Mouse (Mus musculus) intestine, embryonic 16.5 days (tissue): Measurements from ENCODE around the gene Pitx1. TPM values are rescaled to one million over a fixed set of nuclear protein-coding genes. Genes with fewer than 3 reads are reported as not detected.

Experiments used
- ATAC-seq: fragments of 200-750 bp; cut with Nextera tagmentation; 2 replicates; pipeline ENCODE4 v1.8.0; 2017; ENCODE audit warnings: moderate TSS enrichment, moderate library complexity
- H3K27ac ChIP-seq: fragments of 300-500 bp; sonication (generic); 2 replicates; pipeline ENCODE4 v1.5.1; 2014; ENCODE audit warnings: mild to moderate bottlenecking, low read length
- H3K27me3 ChIP-seq: fragments of 300-500 bp; sonication (generic); replicated peaks from 2 replicates; pipeline ENCODE4 v1.6.1; 2014; ENCODE audit warnings: low read length, control low read depth, mixed read lengths; ENCODE audit not compliant: control insufficient read depth, insufficient read depth
- H3K36me3 ChIP-seq: fragments of 300-500 bp; sonication (generic); 2 replicates; pipeline ENCODE4 v1.6.1; 2014; ENCODE audit warnings: low read length, control low read depth; ENCODE audit not compliant: control insufficient read depth, insufficient read depth
- H3K4me1 ChIP-seq: fragments of 300-500 bp; sonication (generic); 2 replicates; pipeline ENCODE4 v1.6.1; 2014; ENCODE audit warnings: low read length, control low read depth, mixed read lengths; ENCODE audit not compliant: control insufficient read depth, insufficient read depth
- H3K4me2 ChIP-seq: fragments of 300-500 bp; sonication (generic); 2 replicates; pipeline ENCODE4 v1.6.1; 2014; ENCODE audit warnings: low read depth, low read length, control low read depth
- H3K4me3 ChIP-seq: fragments of 300-500 bp; sonication (generic); 2 replicates; pipeline ENCODE4 v1.5.1; 2014; ENCODE audit warnings: mild to moderate bottlenecking, low read length
- H3K9ac ChIP-seq: fragments of 300-500 bp; sonication (generic); 2 replicates; pipeline ENCODE4 v1.6.1; 2014; ENCODE audit warnings: low read depth, low read length
- H3K9me3 ChIP-seq: fragments of 300-500 bp; sonication (generic); 2 replicates; pipeline ENCODE4 v1.6.1; 2016; ENCODE audit warnings: low read length, control low read depth; ENCODE audit not compliant: control insufficient read depth
- WGBS: fragments of 180-500 bp; shearing (Covaris S2); extraction: QIAGEN DNeasy Blood & Tissue Kit; methylation state at CpG from one replicate; pipeline ENCODE4 v1.1.7; 2014; 5-methylcytosine and 5-hydroxymethylcytosine counted together
- polyA plus RNA-seq: library from polyadenylated mRNA; unstranded; fragments of >200 nt; fragmentation: Nextera tagmentation; extraction: Ambion mirVana; gene quantifications from 2 replicates; pipeline ENCODE4 v1.2.1, GENCODE M21; 2015

Gene Pitx1
- polyA plus RNA-seq, 1 experiment from 2014 or later, result 9.0 TPM

DNA sequence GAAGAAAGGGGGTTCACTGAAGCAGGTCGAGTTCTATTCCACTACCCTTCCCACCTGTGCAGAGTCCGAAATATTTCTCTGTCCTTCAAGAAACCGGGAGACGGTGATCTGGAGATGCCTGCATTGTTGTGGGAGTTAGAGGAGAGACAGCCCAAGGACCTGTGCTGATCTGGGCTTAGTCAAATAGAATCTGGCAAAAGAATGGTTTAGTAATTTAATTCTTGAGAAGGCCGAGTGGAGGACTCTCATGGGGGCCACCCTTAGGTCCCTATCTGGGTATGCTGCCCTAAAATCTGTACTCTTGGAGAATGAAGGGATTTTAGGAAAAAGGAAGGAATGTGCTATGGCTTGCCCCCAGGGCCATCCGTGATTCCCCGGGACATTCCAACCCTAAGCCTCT lies 2.1 kb downstream of the Pitx1 start:
- no peak overlapping the region for H3K4me2 ChIP-seq
- no peak for ATAC-seq
- H3K9ac ChIP-seq, result no peak overlapping the region
- H3K4me3 ChIP-seq, result no peak overlapping the region
- H3K36me3 ChIP-seq, result no peaks in the 10 kb centered on the region
- no peaks in the 10 kb centered on the region for H3K9me3 ChIP-seq
- WGBS, result 29% methylated on average over 7 of the region's 7 CpGs
- H3K27me3 ChIP-seq, result peaks cover 77% of the 10 kb centered on the region
- no peak overlapping the region for H3K27ac ChIP-seq
- H3K4me1 ChIP-seq, result peaks cover 12% of the 10 kb centered on the region

DNA sequence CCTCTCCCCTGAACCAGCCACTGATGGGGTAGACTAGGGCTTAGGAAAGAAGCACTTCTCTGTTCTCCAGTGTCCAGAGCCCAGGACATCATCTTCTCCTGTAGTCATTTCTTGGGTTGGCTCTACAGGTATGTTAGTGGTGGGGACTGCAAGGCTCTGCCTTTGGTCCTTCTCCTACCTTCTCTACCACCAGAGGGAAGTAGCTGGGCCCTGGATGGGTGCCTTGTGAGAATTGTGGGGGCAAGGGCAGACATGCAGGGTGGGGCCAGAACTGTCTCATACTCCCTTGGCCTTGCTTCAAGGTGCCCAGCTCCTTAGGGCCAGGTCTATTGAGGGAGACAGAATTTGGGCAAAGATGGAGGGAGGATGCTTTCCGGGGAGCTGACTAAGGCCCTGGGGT lies 3.4 kb downstream of the Pitx1 start:
- ATAC-seq, result no peak
- peaks cover 72% of the 10 kb centered on the region for H3K27me3 ChIP-seq
- H3K36me3 ChIP-seq, result no peaks in the 10 kb centered on the region
- H3K4me3 ChIP-seq, result no peak overlapping the region
- WGBS, result 26% methylated on average over 1 of the region's 1 CpGs
- H3K4me2 ChIP-seq, result no peak overlapping the region
- H3K9me3 ChIP-seq, result no peaks in the 10 kb centered on the region
- H3K9ac ChIP-seq, result no peak overlapping the region
- no peak overlapping the region for H3K27ac ChIP-seq
- H3K4me1 ChIP-seq, result peaks cover 12% of the 10 kb centered on the region

DNA sequence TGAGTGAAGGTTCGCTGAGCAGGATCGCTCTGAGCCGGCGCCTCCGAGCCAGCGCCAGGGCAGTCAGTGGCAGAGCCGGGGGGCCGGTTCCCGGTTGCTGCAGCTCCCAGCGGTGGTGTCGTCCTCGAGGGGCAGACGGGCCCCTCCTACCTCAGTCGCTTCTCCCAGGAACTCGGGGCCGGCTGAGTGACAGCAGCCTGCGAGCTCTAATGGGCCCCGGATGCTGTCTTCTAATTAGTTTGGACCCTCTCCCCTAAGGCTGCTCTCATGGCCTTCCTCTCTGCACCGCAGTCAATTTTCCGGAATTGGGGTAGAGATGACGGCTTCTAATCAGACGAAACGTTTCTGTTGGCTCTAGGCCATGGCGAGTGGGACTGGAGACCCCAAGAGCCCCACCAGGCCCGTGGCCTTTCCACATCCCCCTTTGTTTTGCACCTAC lies 4.3 kb downstream of the Pitx1 start:
- no peaks in the 10 kb centered on the region for H3K9me3 ChIP-seq
- H3K4me3 ChIP-seq, result peak overlapping the region; percentile 61
- peaks cover 12% of the 10 kb centered on the region for H3K4me1 ChIP-seq
- H3K4me2 ChIP-seq, result peak overlapping the region; percentile 65
- peaks cover 68% of the 10 kb centered on the region for H3K27me3 ChIP-seq
- peak overlapping the region; percentile 48 for H3K27ac ChIP-seq
- ATAC-seq, result peak; percentile 22; the same call in 1 of the 2 replicates
- H3K36me3 ChIP-seq, result no peaks in the 10 kb centered on the region
- peak overlapping the region; percentile 82 for H3K9ac ChIP-seq
- 8% methylated on average over 25 of the region's 25 CpGs for WGBS

DNA sequence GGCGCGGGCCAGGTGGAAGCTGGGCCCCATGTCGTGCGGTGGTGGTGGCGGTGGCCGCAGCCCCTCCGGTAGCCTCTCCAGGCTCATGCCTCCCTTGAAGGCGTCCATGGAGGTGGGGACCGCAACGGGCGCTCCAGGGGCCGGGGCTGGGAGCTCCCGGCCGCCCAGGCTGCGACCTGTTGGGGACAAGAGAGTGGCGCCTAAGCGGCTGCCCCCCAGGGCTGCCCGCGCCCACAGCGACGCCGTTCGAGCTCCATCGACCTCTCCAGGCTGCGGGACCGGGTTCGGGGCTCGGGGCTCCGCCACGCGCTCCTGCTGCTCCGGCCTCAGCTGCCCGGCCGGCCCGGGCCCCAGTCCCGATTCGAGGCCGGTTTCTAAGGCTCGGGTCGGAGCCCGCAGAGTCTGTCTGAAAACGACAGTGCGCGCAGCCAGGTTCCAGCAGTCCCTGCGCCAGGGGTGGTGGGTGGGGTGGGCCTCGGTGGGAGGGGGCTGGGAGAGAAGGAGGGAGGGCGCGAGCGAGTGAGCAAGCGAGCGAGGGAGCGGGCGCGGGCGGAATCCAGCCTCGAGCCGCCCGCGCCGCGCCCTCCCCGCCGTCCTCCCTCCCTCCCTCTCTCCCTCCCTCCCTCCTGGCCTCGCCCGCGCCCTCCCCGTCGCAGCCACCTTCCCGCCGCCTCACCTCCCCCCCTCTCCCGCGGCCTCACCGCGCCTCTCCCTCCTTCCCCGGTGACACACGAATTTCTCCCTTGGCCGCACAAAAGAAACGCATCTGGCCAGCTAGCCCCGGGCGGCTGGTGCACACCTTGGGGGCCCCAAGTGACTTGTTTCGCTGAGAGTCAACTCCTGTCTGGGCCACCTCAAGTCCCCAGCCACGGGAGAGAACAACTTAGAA lies 4.9 kb downstream of the Pitx1 start:
- peak overlapping the region; percentile 82 for H3K9ac ChIP-seq
- peak overlapping the region; percentile 65 for H3K4me2 ChIP-seq
- H3K4me1 ChIP-seq, result peaks cover 12% of the 10 kb centered on the region
- H3K4me3 ChIP-seq, result peak overlapping the region; percentile 61
- H3K27me3 ChIP-seq, result peaks cover 66% of the 10 kb centered on the region
- WGBS, result under 1% methylated on average over 74 of the region's 82 CpGs
- ATAC-seq, result peak; percentile 59
- H3K27ac ChIP-seq, result peak overlapping the region; percentile 54
- no peaks in the 10 kb centered on the region for H3K9me3 ChIP-seq
- H3K36me3 ChIP-seq, result no peaks in the 10 kb centered on the region

DNA sequence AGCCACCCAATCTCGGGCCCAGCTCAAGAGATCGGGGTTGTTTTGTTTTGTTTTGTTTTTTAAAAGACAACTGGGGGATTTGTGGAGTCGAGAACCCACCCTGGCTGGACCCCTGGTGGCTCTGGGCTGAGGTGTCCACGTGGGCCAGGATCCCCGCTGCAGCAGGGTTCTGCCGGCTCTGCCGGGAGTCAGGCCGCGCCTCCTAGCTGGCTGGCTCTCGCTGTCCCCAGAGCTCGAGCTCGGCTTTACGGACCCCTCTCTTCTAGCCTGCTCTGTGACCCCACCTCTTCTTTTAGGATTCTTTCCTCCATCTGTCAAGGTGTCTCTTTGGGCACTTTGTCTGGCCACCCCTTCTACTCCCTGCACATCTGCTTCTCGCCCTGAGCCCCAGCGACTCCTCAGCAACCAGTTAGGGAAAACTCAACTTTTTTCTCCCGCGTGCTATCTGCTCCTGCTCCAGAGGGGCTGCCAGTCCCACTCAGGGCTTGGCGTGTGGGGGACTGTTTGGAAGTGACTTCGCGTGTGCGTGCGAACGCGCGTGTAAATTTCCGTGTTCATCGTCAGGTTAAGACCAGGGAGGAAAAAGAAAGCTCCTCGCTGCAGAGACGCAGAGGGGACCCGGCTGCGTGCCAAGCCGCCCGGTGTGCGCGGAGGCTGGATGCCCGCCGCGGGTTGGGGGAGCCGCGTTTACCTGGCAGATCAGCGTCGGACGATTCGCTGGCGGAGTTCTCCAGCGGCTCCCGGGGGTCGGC lies 5.7 kb downstream of the Pitx1 start:
- H3K9ac ChIP-seq, result peak overlapping the region; percentile 82
- H3K36me3 ChIP-seq, result no peaks in the 10 kb centered on the region
- peak overlapping the region; percentile 61 for H3K4me3 ChIP-seq
- under 1% methylated on average over 47 of the region's 48 CpGs for WGBS
- H3K9me3 ChIP-seq, result no peaks in the 10 kb centered on the region
- H3K4me2 ChIP-seq, result peak overlapping the region; percentile 65
- peaks cover 60% of the 10 kb centered on the region for H3K27me3 ChIP-seq
- 0 out of 2 replicates have a peak, but pooled peaks cover 6% of the 10 kb centered on the region for H3K4me1 ChIP-seq
- peak; percentile 2; the same call in 1 of the 2 replicates for ATAC-seq
- peak overlapping the region; percentile 54 for H3K27ac ChIP-seq

DNA sequence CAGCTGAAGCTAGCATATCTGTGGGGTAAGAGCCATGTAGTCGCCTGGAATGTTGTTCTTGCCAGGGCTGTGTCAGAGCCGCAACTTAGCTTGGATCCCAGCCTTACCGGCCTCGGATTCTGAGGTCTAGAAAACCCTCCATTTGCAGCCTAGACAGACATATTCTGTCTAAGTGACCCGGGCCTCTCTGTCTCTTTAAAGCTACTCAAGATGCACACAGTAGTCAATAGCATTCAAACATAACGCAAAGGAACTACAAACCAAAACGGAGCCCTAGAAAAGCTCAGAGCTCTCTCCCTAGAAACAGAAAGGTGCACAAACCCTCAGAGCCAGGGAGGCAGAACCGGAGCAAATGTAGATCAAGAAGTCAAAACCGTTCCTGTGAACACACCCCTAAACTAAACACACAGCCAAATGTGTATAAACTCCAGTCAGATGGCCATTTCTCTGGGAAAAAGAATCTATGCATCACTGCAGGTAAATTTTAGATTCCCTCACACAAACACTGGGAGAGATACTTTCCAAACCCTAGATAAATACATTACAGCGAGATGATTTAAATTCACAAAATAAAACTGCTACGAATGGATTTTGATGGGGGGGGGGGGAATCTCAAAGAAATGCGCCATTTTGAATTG lies 6.9 kb downstream of the Pitx1 start:
- Histone ChIP-seq H3K4me1 (0 out of 2 replicates have a peak, but pooled peaks cover 8% of the 10 kb centered on the region), H3K9me3 (no peaks in the 10 kb centered on the region), H3K27ac (peak overlapping the region; percentile 45; the same call in 1 of the 2 replicates), H3K36me3 (peaks cover 3% of the 10 kb centered on the region; the same call in 1 of the 2 replicates), H3K9ac (peak overlapping the region; percentile 70), H3K4me2 (peak overlapping the region; percentile 64), H3K4me3 (peak overlapping the region; percentile 49), H3K27me3 (peaks cover 60% of the 10 kb centered on the region)
- 5% methylated on average over 12 of the region's 12 CpGs for WGBS
- ATAC-seq, result no peak

DNA sequence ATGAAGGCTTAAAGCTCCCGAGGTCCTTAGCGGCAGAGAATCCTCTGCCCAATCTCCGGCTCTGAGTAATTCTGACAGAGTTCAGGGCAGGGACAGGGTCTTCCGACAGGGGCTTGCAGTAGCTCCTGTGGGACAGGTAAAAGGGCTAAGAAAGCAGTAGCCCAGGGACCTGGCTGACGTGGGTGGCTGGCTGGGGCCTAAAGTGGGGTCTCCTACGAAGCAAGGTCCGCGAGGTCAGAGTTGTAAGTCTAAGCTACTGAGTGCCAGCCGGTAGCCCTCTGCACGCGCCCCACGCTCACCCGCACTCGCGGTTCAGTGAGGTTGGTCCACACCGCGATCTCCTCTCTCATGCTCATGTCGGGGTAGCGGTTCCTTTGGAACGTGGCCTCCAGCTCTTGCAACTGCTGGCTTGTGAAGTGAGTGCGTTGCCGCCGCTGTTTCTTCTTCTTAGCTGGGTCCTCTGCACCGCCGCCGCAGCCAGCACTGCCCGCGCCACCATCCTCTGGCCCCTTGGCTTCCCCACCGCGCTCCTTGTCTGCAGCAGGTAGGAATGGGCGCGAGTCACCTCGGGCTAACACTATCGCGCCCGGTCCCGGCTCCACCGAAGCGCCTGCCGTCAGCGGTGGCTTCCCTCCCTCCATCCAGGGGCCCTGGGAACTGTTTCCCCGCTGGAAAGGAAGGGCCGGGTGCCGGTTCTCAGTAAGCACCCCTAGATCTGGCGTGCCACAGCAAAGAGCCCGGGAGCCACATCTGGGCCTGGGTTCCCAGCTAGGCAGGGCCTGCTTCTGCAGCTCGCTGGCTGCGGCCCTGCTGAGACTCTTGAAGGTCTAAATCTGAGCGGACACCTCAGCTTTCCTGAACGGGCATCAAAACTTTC lies 7.6 kb downstream of the Pitx1 start:
- peaks cover 3% of the 10 kb centered on the region; the same call in 1 of the 2 replicates for H3K36me3 ChIP-seq
- no peaks in the 10 kb centered on the region for H3K9me3 ChIP-seq
- peak overlapping the region; percentile 70 for H3K9ac ChIP-seq
- H3K4me1 ChIP-seq, result 0 out of 2 replicates have a peak, but pooled peaks cover 8% of the 10 kb centered on the region
- peaks cover 59% of the 10 kb centered on the region for H3K27me3 ChIP-seq
- peak overlapping the region; percentile 49 for H3K4me3 ChIP-seq
- peak overlapping the region; percentile 45; the same call in 1 of the 2 replicates for H3K27ac ChIP-seq
- ATAC-seq, result 0 out of 2 replicates have a peak, but pooled peaks have one; percentile 39
- 2% methylated on average over 50 of the region's 50 CpGs for WGBS
- H3K4me2 ChIP-seq, result peak overlapping the region; percentile 64

DNA sequence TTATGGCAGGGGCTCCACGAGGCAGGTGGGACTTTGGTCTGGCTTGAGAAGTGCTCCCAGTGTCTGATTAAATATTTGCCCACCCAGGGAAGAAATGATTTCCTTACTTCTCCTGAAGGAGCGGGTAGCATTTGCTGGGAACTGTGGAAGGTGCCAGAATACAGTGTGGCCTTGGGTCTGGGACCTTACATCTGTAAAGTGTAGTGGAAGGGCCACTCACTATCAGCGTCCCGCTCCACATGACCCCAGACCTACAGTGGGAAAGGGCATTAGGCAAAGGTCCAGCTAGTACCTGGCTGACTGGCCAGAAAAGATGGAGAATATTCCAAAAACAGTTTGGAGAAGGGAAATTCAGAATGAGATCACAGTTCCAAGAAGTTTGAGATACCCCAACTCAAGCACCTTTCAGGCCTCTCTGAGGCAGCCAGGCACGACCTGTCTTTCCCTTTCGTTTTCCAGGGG lies 8.3 kb downstream of the Pitx1 start:
- ATAC-seq, result no peak; the same call in none of the 2 replicates
- H3K9ac ChIP-seq, result peak overlapping the region; percentile 70
- H3K4me2 ChIP-seq, result peak overlapping the region; percentile 64
- H3K27me3 ChIP-seq, result peaks cover 58% of the 10 kb centered on the region
- H3K27ac ChIP-seq, result peak overlapping the region; percentile 20; the same call in 1 of the 2 replicates
- H3K4me3 ChIP-seq, result peak overlapping the region; percentile 49
- WGBS, result 5% methylated on average over 6 of the region's 6 CpGs
- H3K36me3 ChIP-seq, result peaks cover 3% of the 10 kb centered on the region; the same call in 1 of the 2 replicates
- H3K4me1 ChIP-seq, result 0 out of 2 replicates have a peak, but pooled peaks cover 8% of the 10 kb centered on the region
- H3K9me3 ChIP-seq, result no peaks in the 10 kb centered on the region
